Mouse (Mus musculus) intestine, embryonic 14.5 days (tissue): ENCODE results near the gene Fermt3. TPM values are rescaled to one million over a fixed set of nuclear protein-coding genes. Genes with fewer than 3 reads are reported as not detected.
"Not testable (repeated sequence)": the region's sequence is repeated elsewhere in the genome, so short reads cannot be mapped to it uniquely, and the experiment has no call there.

ENCODE experiments used
- ATAC-seq: fragments of 200-750 bp; cut with Nextera tagmentation; replicated peaks from 2 replicates; pipeline ENCODE4 v1.8.0; 2017; ENCODE audit warnings: low read depth, moderate number of reproducible peaks, moderate TSS enrichment, moderate library complexity; ENCODE audit not compliant: low FRiP score, low TSS enrichment
- DNase-seq: peaks from one replicate; pipeline ENCODE4 v3.0.0-alpha.2; 2018; ENCODE audit warnings: low spot score
- H3K27ac ChIP-seq: fragments of 300-500 bp; sonication (generic); 2 replicates; pipeline ENCODE4 v1.5.1; 2014; ENCODE audit warnings: low read depth, mild to moderate bottlenecking, control low read depth
- H3K27me3 ChIP-seq: fragments of 300-500 bp; sonication (generic); replicated peaks from 2 replicates; pipeline ENCODE4 v1.6.1; 2014; ENCODE audit warnings: low read length, control low read depth; ENCODE audit not compliant: control insufficient read depth, insufficient read depth
- H3K36me3 ChIP-seq: fragments of 300-500 bp; sonication (generic); 2 replicates; pipeline ENCODE4 v1.6.1; 2014; ENCODE audit warnings: low read length, control low read depth; ENCODE audit not compliant: control insufficient read depth, insufficient read depth
- H3K4me1 ChIP-seq: fragments of 300-500 bp; sonication (generic); replicated peaks from 2 replicates; pipeline ENCODE4 v1.6.1; 2014; ENCODE audit warnings: low read length, control low read depth, mixed read lengths; ENCODE audit not compliant: control insufficient read depth, insufficient read depth
- H3K4me2 ChIP-seq: fragments of 300-500 bp; sonication (generic); 2 replicates; pipeline ENCODE4 v1.6.1; 2014; ENCODE audit warnings: low read length
- H3K4me3 ChIP-seq: fragments of 300-500 bp; sonication (generic); 2 replicates; pipeline ENCODE4 v1.5.1; 2014; ENCODE audit warnings: low read depth, low read length, control low read depth, mixed read lengths
- H3K9ac ChIP-seq: fragments of 300-500 bp; sonication (generic); 2 replicates; pipeline ENCODE4 v1.6.1; 2014; ENCODE audit warnings: mild to moderate bottlenecking, low read length
- H3K9me3 ChIP-seq: fragments of 300-500 bp; sonication (generic); 2 replicates; pipeline ENCODE4 v1.6.1; 2016; ENCODE audit warnings: low read length, control low read depth; ENCODE audit not compliant: control insufficient read depth
- WGBS: fragments of 180-500 bp; shearing (Covaris S2); extraction: QIAGEN DNeasy Blood & Tissue Kit; methylation state at CpG from one replicate; pipeline ENCODE4 v1.1.7; 2014; 5-methylcytosine and 5-hydroxymethylcytosine counted together
- polyA plus RNA-seq: library from polyadenylated mRNA; unstranded; fragments of >200 nt; fragmentation: Nextera tagmentation; extraction: Ambion mirVana; gene quantifications from 2 replicates; pipeline ENCODE4 v1.2.1, GENCODE M21; 2014

Gene Fermt3
- polyA plus RNA-seq, 1 experiment from 2014 or later, result 7.3 TPM

- Histone ChIP-seq H3K4me2 (peak overlapping the region; percentile 100), H3K4me3 (no peak overlapping the region), H3K27ac (no peak overlapping the region), H3K9ac (no peak overlapping the region), H3K36me3 (no peaks in the 10 kb centered on the region), H3K4me1 (peaks cover 15% of the 10 kb centered on the region), H3K27me3 (peaks cover 17% of the 10 kb centered on the region), H3K9me3 (no peaks in the 10 kb centered on the region)
- ATAC-seq (no peak), DNase-seq (no peak)
- WGBS, result 65% methylated on average over 6 of the region's 6 CpGs
These were observed 39.3 kb upstream of the Fermt3 start for GRCm38 (mm10) chr19:7058541-7058940.

GRCm38 (mm10) chr19:7057722-7058207 lies 38.5 kb upstream of the Fermt3 start:
- H3K27me3 ChIP-seq, result peaks cover 17% of the 10 kb centered on the region
- peak; percentile 87 for DNase-seq
- peak overlapping the region; percentile 74 for H3K4me3 ChIP-seq
- no peak overlapping the region for H3K9ac ChIP-seq
- no peaks in the 10 kb centered on the region for H3K36me3 ChIP-seq
- peak; percentile 68 for ATAC-seq
- under 1% methylated on average over 15 of the region's 15 CpGs for WGBS
- no peak overlapping the region for H3K27ac ChIP-seq
- peaks cover 15% of the 10 kb centered on the region for H3K4me1 ChIP-seq
- H3K9me3 ChIP-seq, result no peaks in the 10 kb centered on the region
- peak overlapping the region; percentile 100 for H3K4me2 ChIP-seq

- H3K9ac ChIP-seq, result peak overlapping the region; percentile 43
- H3K36me3 ChIP-seq, result no peaks in the 10 kb centered on the region
- peak overlapping the region; percentile 100 for H3K4me2 ChIP-seq
- H3K4me3 ChIP-seq, result peak overlapping the region; percentile 74
- ATAC-seq (peak; percentile 15), DNase-seq (no peak)
- no peaks in the 10 kb centered on the region for H3K9me3 ChIP-seq
- H3K27me3 ChIP-seq, result peaks cover 17% of the 10 kb centered on the region
- H3K4me1 ChIP-seq, result peaks cover 15% of the 10 kb centered on the region
- WGBS, result 2% methylated on average over 15 of the region's 16 CpGs
- H3K27ac ChIP-seq, result no peak overlapping the region
These were observed 38.0 kb upstream of the Fermt3 start for GRCm38 (mm10) chr19:7057126-7057721.

GRCm38 (mm10) chr19:7056248-7057087 lies 37.2 kb upstream of the Fermt3 start, which contains the start of gene Macrod1:
TSS of gene Macrod1 (plus strand) at chr19:7056810.
- Histone ChIP-seq H3K4me2 (peak within 1 kb of the TSS; percentile 100), H3K36me3 (no peaks in the 10 kb centered on the region), H3K4me1 (peaks cover 15% of the 10 kb centered on the region), H3K4me3 (peak within 1 kb of the TSS; percentile 74), H3K27me3 (peaks cover 17% of the 10 kb centered on the region), H3K27ac (no peak within 1 kb of the TSS), H3K9me3 (no peaks in the 10 kb centered on the region), H3K9ac (peak within 1 kb of the TSS; percentile 43)
- WGBS, result under 1% methylated on average over 69 of the region's 72 CpGs
- ATAC-seq, result peak; percentile 68
- DNase-seq, result peak; percentile 82

GRCm38 (mm10) chr19:7055173-7055572 lies 35.9 kb upstream of the Fermt3 start:
- Histone ChIP-seq H3K36me3 (no peaks in the 10 kb centered on the region), H3K27ac (no peak overlapping the region), H3K27me3 (peaks cover 17% of the 10 kb centered on the region), H3K4me1 (peaks cover 15% of the 10 kb centered on the region), H3K4me3 (no peak overlapping the region), H3K9me3 (no peaks in the 10 kb centered on the region), H3K9ac (no peak overlapping the region), H3K4me2 (no peak overlapping the region)
- DNase-seq, result no peak
- no peak for ATAC-seq
- WGBS, result 45% methylated on average over 3 of the region's 3 CpGs

GRCm38 (mm10) chr19:7054772-7055171 lies 35.5 kb upstream of the Fermt3 start:
- H3K4me2 ChIP-seq, result no peak overlapping the region
- H3K4me3 ChIP-seq, result no peak overlapping the region
- ATAC-seq (no peak), DNase-seq (no peak)
- H3K9me3 ChIP-seq, result no peaks in the 10 kb centered on the region
- no peak overlapping the region for H3K27ac ChIP-seq
- H3K4me1 ChIP-seq, result peaks cover 15% of the 10 kb centered on the region
- H3K9ac ChIP-seq, result no peak overlapping the region
- H3K36me3 ChIP-seq, result no peaks in the 10 kb centered on the region
- 55% methylated on average over 10 of the region's 10 CpGs for WGBS
- H3K27me3 ChIP-seq, result peaks cover 17% of the 10 kb centered on the region

- not testable (repeated sequence) for ATAC-seq, H3K36me3 ChIP-seq, H3K4me2 ChIP-seq, H3K27ac ChIP-seq, H3K4me3 ChIP-seq, H3K9ac ChIP-seq, DNase-seq, H3K9me3 ChIP-seq
- peaks cover 13% of the 10 kb centered on the region for H3K27me3 ChIP-seq
- H3K4me1 ChIP-seq, result peaks cover 14% of the 10 kb centered on the region
- WGBS, result 89% methylated on average over 4 of the region's 4 CpGs
These were observed 34.1 kb upstream of the Fermt3 start for GRCm38 (mm10) chr19:7053382-7053781.

GRCm38 (mm10) chr19:7044706-7045105 lies 25.4 kb upstream of the Fermt3 start:
- 34% methylated on average over 4 of the region's 4 CpGs for WGBS
- no peak for DNase-seq

More at GRCm38 (mm10) chr19:7044706-7045105, 25.4 kb upstream of the Fermt3 start:
- Histone ChIP-seq H3K27me3 (no peaks in the 10 kb centered on the region), H3K4me1 (0 out of 2 replicates have a peak, but pooled peaks cover 3% of the 10 kb centered on the region), H3K27ac (no peak overlapping the region), H3K9me3 (no peaks in the 10 kb centered on the region), H3K4me3 (no peak overlapping the region), H3K36me3 (no peaks in the 10 kb centered on the region), H3K9ac (no peak overlapping the region), H3K4me2 (no peak overlapping the region)
- no peak for ATAC-seq
